Mouse (Mus musculus): ENCODE results near the gene Tgfbr3. TPM values are rescaled to one million over a fixed set of nuclear protein-coding genes. Genes with fewer than 3 reads are reported as not detected.

The Tgfbr3 gene
- polyA plus RNA-seq, 1 experiment = 7.5 TPM

DNA sequence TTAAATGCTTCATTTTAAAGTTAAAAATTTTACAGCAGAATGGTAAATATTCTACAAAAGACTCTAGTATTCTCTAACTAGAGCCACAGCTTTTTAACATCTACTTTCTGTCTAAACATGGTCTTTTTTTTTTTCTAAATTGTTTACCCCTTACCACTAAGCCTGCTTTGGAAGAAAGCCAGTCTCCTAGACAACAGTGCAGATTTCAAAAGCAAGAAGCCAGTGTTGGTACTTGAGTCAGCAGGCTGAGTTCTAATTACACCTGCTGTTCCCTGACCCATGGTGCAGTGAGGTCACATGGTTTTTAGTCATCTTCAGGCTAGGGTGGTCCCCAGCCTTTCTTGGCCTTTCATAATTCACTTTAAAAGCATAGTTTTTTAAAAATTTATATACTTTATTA is 115.2 kb downstream of the Tgfbr3 start:
- no peak overlapping the region for H3K27ac ChIP-seq (ENCODE audit: insufficient read depth, low read depth, low read length)
- no peaks in the 10 kb centered on the region for H3K36me3 ChIP-seq (ENCODE audit: control insufficient read depth, insufficient read depth, low read length)
- no peak overlapping the region for H3K4me3 ChIP-seq (ENCODE audit: low read depth, low read length)

DNA sequence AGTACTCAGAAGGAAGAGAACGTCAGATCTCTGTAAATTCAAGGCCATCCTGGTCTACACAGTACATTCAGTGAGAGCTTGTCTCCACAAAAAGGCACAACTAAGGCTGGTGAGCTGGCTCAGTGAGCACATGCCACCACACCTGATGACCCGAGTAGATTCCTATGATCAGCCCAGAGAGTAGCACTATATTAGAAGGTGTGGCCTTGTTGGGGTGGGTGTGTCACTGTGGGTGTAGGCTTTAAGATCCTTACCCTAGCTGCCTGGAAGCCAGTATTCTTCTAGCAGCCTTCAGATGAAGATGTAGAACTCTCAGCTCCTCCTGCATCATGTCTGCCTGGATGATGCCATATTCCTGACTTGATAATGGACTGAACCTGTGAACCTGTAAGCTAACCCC is 115.9 kb downstream of the Tgfbr3 start:
- 32% methylated on average over 2 of the region's 2 CpGs for WGBS
- Histone ChIP-seq H3K27me3 (ENCODE audit: control insufficient read depth, insufficient read depth, low read length) (no peaks in the 10 kb centered on the region), H3K4me1 (ENCODE audit: control insufficient read depth, insufficient read depth, insufficient read length, low read length) (no peaks in the 10 kb centered on the region), H3K36me3 (ENCODE audit: control insufficient read depth, insufficient read depth, low read length) (no peaks in the 10 kb centered on the region), H3K27ac (ENCODE audit: insufficient read depth, low read depth, low read length) (no peak overlapping the region; the same call in 1 of the 2 replicates), H3K4me3 (ENCODE audit: low read depth, low read length) (no peak overlapping the region)
- no peak for TF ChIP-seq CTCF (IDR thresholded peaks at IDR 0.05; ENCODE audit: extremely low read depth, insufficient read length, insufficient replicate concordance, low read depth, low read length)
- TF ChIP-seq POLR2A (IDR thresholded peaks at IDR 0.05; ENCODE audit: low read depth, low read length) = no peak

More for the DNA sequence above, 115.2 kb downstream of the Tgfbr3 start:
- no peaks in the 10 kb centered on the region for H3K27me3 ChIP-seq (ENCODE audit: control insufficient read depth, insufficient read depth, low read length)
- TF ChIP-seq CTCF (IDR thresholded peaks at IDR 0.05; ENCODE audit: extremely low read depth, insufficient read length, insufficient replicate concordance, low read depth, low read length) (no peak), POLR2A (IDR thresholded peaks at IDR 0.05; ENCODE audit: low read depth, low read length) (no peak)
- H3K4me1 ChIP-seq (ENCODE audit: control insufficient read depth, insufficient read depth, insufficient read length, low read length) = no peaks in the 10 kb centered on the region

DNA sequence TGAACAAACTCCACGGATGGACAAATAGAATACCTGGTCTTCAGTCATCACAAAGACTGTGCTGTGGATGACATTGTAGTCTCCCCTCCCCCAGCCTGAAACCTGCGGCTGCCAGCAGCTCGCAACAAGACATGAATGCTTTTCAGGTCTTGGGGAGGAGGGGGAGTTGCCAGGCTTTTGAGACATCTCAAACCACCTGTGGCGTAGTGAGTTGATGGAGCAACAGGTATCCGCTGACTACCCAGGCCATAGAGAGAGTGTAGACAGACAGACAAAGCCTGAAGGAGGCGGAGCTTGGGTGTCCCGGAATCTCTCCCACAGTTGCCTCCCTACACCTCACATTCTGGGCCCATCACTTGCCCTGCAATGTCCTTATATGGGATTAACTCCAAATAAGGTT is 117.6 kb downstream of the Tgfbr3 start:
- Histone ChIP-seq H3K27me3 (ENCODE audit: control insufficient read depth, insufficient read depth, low read length) (no peaks in the 10 kb centered on the region), H3K4me1 (ENCODE audit: control insufficient read depth, insufficient read depth, insufficient read length, low read length) (no peaks in the 10 kb centered on the region), H3K4me3 (ENCODE audit: low read depth, low read length) (no peak overlapping the region), H3K27ac (ENCODE audit: insufficient read depth, low read depth, low read length) (no peak overlapping the region), H3K36me3 (ENCODE audit: control insufficient read depth, insufficient read depth, low read length) (no peaks in the 10 kb centered on the region)
- 88% methylated on average over 7 of the region's 7 CpGs for WGBS
- TF ChIP-seq CTCF (IDR thresholded peaks at IDR 0.05; ENCODE audit: extremely low read depth, insufficient read length, insufficient replicate concordance, low read depth, low read length) (no peak), POLR2A (IDR thresholded peaks at IDR 0.05; ENCODE audit: low read depth, low read length) (no peak)

DNA sequence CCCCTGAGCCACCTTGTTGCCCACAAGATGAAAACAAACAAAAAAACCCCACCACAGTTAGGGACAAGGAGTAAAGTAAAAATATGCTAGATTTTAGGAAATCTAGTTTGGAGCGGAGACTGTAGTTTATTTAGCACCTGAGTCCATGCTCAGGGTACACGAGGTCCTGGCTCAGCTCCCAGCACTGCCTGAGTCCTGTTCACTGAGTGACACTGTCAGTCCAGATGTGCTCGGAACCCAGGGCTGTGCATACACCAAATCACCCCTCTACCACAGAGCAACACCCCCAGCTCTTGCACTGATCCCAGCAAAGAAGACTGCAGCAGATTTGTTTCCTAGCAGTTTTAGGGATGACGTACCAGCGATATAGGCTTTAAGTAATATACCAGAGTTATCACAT is 119.6 kb downstream of the Tgfbr3 start:
- TF ChIP-seq CTCF (IDR thresholded peaks at IDR 0.05; ENCODE audit: extremely low read depth, insufficient read length, insufficient replicate concordance, low read depth, low read length) (no peak), POLR2A (IDR thresholded peaks at IDR 0.05; ENCODE audit: low read depth, low read length) (no peak)
- no peak overlapping the region for H3K4me3 ChIP-seq (ENCODE audit: low read depth, low read length)
- no peak overlapping the region for H3K27ac ChIP-seq (ENCODE audit: insufficient read depth, low read depth, low read length)
- no peaks in the 10 kb centered on the region for H3K27me3 ChIP-seq (ENCODE audit: control insufficient read depth, insufficient read depth, low read length)
- no peaks in the 10 kb centered on the region for H3K4me1 ChIP-seq (ENCODE audit: control insufficient read depth, insufficient read depth, insufficient read length, low read length)
- no peaks in the 10 kb centered on the region for H3K36me3 ChIP-seq (ENCODE audit: control insufficient read depth, insufficient read depth, low read length)
- WGBS = 79% methylated on average over 5 of the region's 5 CpGs

DNA sequence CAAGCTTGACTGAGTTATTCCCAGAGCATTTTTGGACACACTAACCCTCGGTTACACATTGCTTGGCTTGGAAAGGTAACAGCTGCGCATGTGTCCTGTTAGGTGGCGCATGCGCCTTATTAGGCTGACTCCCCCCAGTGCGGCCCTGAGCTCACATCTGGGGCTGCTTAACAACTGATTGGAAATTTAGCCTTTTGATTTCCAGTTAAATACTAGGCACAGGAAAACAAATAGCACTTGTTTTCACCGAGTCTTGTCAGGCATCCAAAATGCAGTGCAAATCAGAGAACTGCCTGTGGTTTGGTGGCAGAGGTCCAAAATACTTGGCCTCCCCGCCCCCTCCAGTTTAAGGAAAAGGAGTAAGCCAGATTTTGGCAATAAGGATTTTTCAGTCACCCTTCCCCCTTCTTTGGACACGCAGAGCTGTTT is 121.5 kb downstream of the Tgfbr3 start:
- no peaks in the 10 kb centered on the region for H3K4me1 ChIP-seq (ENCODE audit: control insufficient read depth, insufficient read depth, insufficient read length, low read length)
- 13% methylated on average over 8 of the region's 8 CpGs for WGBS
- no peak overlapping the region for H3K4me3 ChIP-seq (ENCODE audit: low read depth, low read length)
- H3K27me3 ChIP-seq (ENCODE audit: control insufficient read depth, insufficient read depth, low read length) = no peaks in the 10 kb centered on the region
- peak overlapping the region; percentile 79; the same call in 1 of the 2 replicates for H3K27ac ChIP-seq (ENCODE audit: insufficient read depth, low read depth, low read length)
- TF ChIP-seq POLR2A (IDR thresholded peaks at IDR 0.05; ENCODE audit: low read depth, low read length) (no peak), CTCF (IDR thresholded peaks at IDR 0.05; ENCODE audit: extremely low read depth, insufficient read length, insufficient replicate concordance, low read depth, low read length) (no peak)
- H3K36me3 ChIP-seq (ENCODE audit: control insufficient read depth, insufficient read depth, low read length) = no peaks in the 10 kb centered on the region

DNA sequence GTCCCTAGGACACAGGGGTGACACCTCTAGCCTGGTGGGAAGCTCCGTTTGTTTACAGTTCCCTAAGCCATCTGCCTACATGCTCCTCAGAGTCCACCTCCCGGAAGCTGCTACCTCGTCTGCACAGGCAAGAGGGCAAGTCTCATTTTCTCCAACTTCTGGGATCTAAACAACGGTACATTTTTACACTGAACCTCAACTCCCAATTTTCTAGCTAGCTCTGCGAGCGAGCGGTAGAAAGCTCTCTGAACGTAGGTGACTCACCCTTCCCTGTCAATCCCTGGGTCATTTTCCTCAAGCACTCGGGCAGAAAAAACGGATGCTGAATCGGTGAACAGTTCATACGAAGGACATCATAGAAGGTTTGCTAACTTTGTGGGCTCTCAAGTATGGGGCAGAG is 122.1 kb downstream of the Tgfbr3 start:
- 52% methylated on average over 12 of the region's 12 CpGs for WGBS
- no peaks in the 10 kb centered on the region for H3K4me1 ChIP-seq (ENCODE audit: control insufficient read depth, insufficient read depth, insufficient read length, low read length)
- H3K27ac ChIP-seq (ENCODE audit: insufficient read depth, low read depth, low read length) = peak overlapping the region; percentile 79
- no peak for TF ChIP-seq CTCF (IDR thresholded peaks at IDR 0.05; ENCODE audit: extremely low read depth, insufficient read length, insufficient replicate concordance, low read depth, low read length)
- TF ChIP-seq POLR2A (IDR thresholded peaks at IDR 0.05; ENCODE audit: low read depth, low read length) = no peak
- no peaks in the 10 kb centered on the region for H3K27me3 ChIP-seq (ENCODE audit: control insufficient read depth, insufficient read depth, low read length)
- H3K4me3 ChIP-seq (ENCODE audit: low read depth, low read length) = no peak overlapping the region
- H3K36me3 ChIP-seq (ENCODE audit: control insufficient read depth, insufficient read depth, low read length) = no peaks in the 10 kb centered on the region

DNA sequence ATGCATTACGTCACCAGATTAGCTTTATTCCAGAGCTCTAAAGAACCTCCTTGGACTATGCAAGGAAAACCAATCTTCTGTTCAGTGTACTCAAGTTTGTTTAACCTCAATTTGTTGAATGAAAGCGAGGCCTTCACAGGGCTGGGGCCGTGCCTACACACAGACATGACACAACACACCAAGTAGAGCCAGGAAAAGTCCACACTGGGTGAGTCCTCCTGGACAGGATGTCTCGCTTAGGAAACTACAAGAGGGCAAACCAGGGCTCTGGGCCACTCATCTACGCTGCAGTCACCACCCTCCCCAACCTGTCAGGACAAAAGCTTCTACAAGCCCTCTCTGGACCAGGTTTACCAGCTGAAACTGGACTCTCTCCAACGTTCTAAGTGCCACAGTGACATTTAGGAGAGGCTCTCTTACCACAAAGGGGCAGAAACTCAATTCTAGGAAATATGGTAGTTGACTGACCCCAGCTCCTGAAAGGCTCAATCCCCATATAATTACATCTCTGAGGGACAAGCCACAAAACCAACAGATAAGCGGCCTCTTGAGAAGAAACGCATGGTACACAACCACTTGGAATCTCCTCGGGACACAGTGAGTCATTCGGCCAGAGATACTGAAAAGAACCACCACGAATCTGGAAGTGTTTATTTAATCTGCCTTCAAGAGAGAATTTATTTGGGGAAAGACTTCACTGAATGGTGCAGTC is 122.6 kb downstream of the Tgfbr3 start:
- H3K27ac ChIP-seq (ENCODE audit: insufficient read depth, low read depth, low read length) = peak overlapping the region; percentile 79
- no peaks in the 10 kb centered on the region for H3K27me3 ChIP-seq (ENCODE audit: control insufficient read depth, insufficient read depth, low read length)
- no peak overlapping the region for H3K4me3 ChIP-seq (ENCODE audit: low read depth, low read length)
- no peaks in the 10 kb centered on the region for H3K4me1 ChIP-seq (ENCODE audit: control insufficient read depth, insufficient read depth, insufficient read length, low read length)
- WGBS = 62% methylated on average over 11 of the region's 11 CpGs
- no peaks in the 10 kb centered on the region for H3K36me3 ChIP-seq (ENCODE audit: control insufficient read depth, insufficient read depth, low read length)
- TF ChIP-seq CTCF (IDR thresholded peaks at IDR 0.05; ENCODE audit: extremely low read depth, insufficient read length, insufficient replicate concordance, low read depth, low read length) (no peak), POLR2A (IDR thresholded peaks at IDR 0.05; ENCODE audit: low read depth, low read length) (no peak)

Measured in small intestine, adult 2 months (tissue).